Mouse (Mus musculus) testis, adult 2 months (tissue): ENCODE data around the gene Adgb. TPM values are rescaled to one million over a fixed set of nuclear protein-coding genes. Genes with fewer than 3 reads are reported as not detected.
A peak's percentile ranks its signal among the peaks of the same experiment; 100 is the strongest.
"Not testable (repeated sequence)": the region's sequence is repeated elsewhere in the genome, so short reads cannot be mapped to it uniquely, and the experiment has no call there.

Experiments used
- H3K27ac ChIP-seq: fragments of 200-500 bp; 2 replicates; pipeline ENCODE4 v1.5.1; 2012; ENCODE audit warnings: low read depth, low read length; ENCODE audit not compliant: control insufficient read depth, insufficient read depth
- H3K27me3 ChIP-seq: fragments of 200-500 bp; 2 replicates; pipeline ENCODE4 v1.6.1; 2012; ENCODE audit warnings: mild to moderate bottlenecking, low read length, moderate library complexity; ENCODE audit not compliant: control insufficient read depth, insufficient read depth
- H3K36me3 ChIP-seq: fragments of 200-500 bp; 2 replicates; pipeline ENCODE4 v1.6.1; 2012; ENCODE audit warnings: mild to moderate bottlenecking, low read length; ENCODE audit not compliant: control insufficient read depth, insufficient read depth
- H3K4me1 ChIP-seq: fragments of 200-500 bp; 2 replicates; pipeline ENCODE4 v1.6.1; 2012; ENCODE audit warnings: low read length; ENCODE audit not compliant: control insufficient read depth, insufficient read depth
- H3K4me3 ChIP-seq: fragments of 200-500 bp; 2 replicates; pipeline ENCODE4 v1.5.1; 2012; ENCODE audit warnings: low read depth, mild to moderate bottlenecking, low read length, moderate library complexity, mixed read lengths; ENCODE audit not compliant: control insufficient read depth
- CTCF ChIP-seq: fragments of 200-500 bp; IDR thresholded peaks from 2 replicates; pipeline ENCODE4 v1.5.1; 2012; ENCODE audit warnings: low read depth, mild to moderate bottlenecking, inconsistent platforms, low read length, moderate library complexity; ENCODE audit not compliant: control insufficient read depth, insufficient read depth, insufficient replicate concordance
- POLR2A ChIP-seq: fragments of 200-500 bp; IDR thresholded peaks from 2 replicates; pipeline ENCODE4 v1.6.1; 2012; ENCODE audit warnings: low read depth, mild to moderate bottlenecking, inconsistent platforms, low read length, moderate library complexity; ENCODE audit not compliant: control insufficient read depth
- polyA plus RNA-seq: library from polyadenylated mRNA; depleted of rRNA; stranded (reverse); fragments of >200 nt; gene quantifications from 2 replicates; pipeline ENCODE4 v1.2.3, GENCODE M21; 2012; rRNA removed

Gene Adgb
- polyA plus RNA-seq = 15.4 and 16.1 TPM in 2 replicates

GRCm38 (mm10) chr10:10471961-10472610 lies at the start of gene Adgb:
Gene Adgb, minus strand, starts transcription at chr10:10472326.
- no peaks in the 10 kb centered on the region for H3K36me3 ChIP-seq
- TF ChIP-seq POLR2A = peak; percentile 61; the same call in 1 of the 2 replicates
- TF ChIP-seq CTCF = no peak
- H3K4me3 ChIP-seq = peak within 1 kb of the TSS; percentile 90
- H3K4me1 ChIP-seq = peaks cover 5% of the 10 kb centered on the region; the same call in 1 of the 2 replicates
- no peaks in the 10 kb centered on the region for H3K27me3 ChIP-seq
- 0 out of 2 replicates have a peak within 1 kb of the TSS, but pooled peaks have one; percentile 12 for H3K27ac ChIP-seq

- no peak overlapping the region for H3K4me3 ChIP-seq
- H3K27me3 ChIP-seq = no peaks in the 10 kb centered on the region
- no peaks in the 10 kb centered on the region for H3K36me3 ChIP-seq
- no peaks in the 10 kb centered on the region for H3K4me1 ChIP-seq
- H3K27ac ChIP-seq = no peak overlapping the region
- TF ChIP-seq POLR2A (no peak), CTCF (no peak)
These were observed 8.0 kb upstream of the Adgb start for GRCm38 (mm10) chr10:10480139-10480538.

- not testable (repeated sequence) for H3K4me3 ChIP-seq, H3K4me1 ChIP-seq, H3K27ac ChIP-seq, H3K27me3 ChIP-seq, H3K36me3 ChIP-seq
These were observed 5.3 kb upstream of the Adgb start for GRCm38 (mm10) chr10:10477429-10477828.

- no peaks in the 10 kb centered on the region for H3K36me3 ChIP-seq
- H3K27ac ChIP-seq = no peak overlapping the region
- H3K4me1 ChIP-seq = peaks cover 4% of the 10 kb centered on the region; the same call in 1 of the 2 replicates
- no peak overlapping the region for H3K4me3 ChIP-seq
- TF ChIP-seq CTCF (no peak), POLR2A (no peak)
- H3K27me3 ChIP-seq = no peaks in the 10 kb centered on the region
These were observed 4.8 kb upstream of the Adgb start for GRCm38 (mm10) chr10:10476956-10477355.

GRCm38 (mm10) chr10:10476549-10476948 lies 4.4 kb upstream of the Adgb start:
- H3K27ac ChIP-seq = no peak overlapping the region

GRCm38 (mm10) chr10:10468699-10469547 lies 3.2 kb downstream of the Adgb start:
- Histone ChIP-seq H3K36me3 (no peaks in the 10 kb centered on the region), H3K4me3 (no peak overlapping the region), H3K4me1 (peaks cover 5% of the 10 kb centered on the region; the same call in 1 of the 2 replicates), H3K27me3 (no peaks in the 10 kb centered on the region), H3K27ac (no peak overlapping the region)
- TF ChIP-seq POLR2A (no peak), CTCF (no peak)

More at GRCm38 (mm10) chr10:10476549-10476948, 4.4 kb upstream of the Adgb start:
- no peak for TF ChIP-seq POLR2A
- TF ChIP-seq CTCF = no peak
- Histone ChIP-seq H3K36me3 (no peaks in the 10 kb centered on the region), H3K4me1 (peaks cover 5% of the 10 kb centered on the region; the same call in 1 of the 2 replicates), H3K4me3 (no peak overlapping the region), H3K27me3 (no peaks in the 10 kb centered on the region)

GRCm38 (mm10) chr10:10460113-10460512 lies 12.0 kb downstream of the Adgb start:
- H3K4me1 ChIP-seq = no peaks in the 10 kb centered on the region
- H3K27me3 ChIP-seq = no peaks in the 10 kb centered on the region
- TF ChIP-seq CTCF (no peak), POLR2A (no peak)
- no peak overlapping the region for H3K4me3 ChIP-seq
- no peaks in the 10 kb centered on the region for H3K36me3 ChIP-seq
- no peak overlapping the region for H3K27ac ChIP-seq
